17 mouse cellular contexts compared by ENCODE assay signal in genomic region chr14:102906286-102906685, GRCm38 (mm10).
DNase-seq lines count a peak whose midpoint lies in the region; ATAC-seq and TF ChIP-seq lines count a peak whose summit lies in the region.
"Had no signal": no experiment of that assay in that cellular context is flagged by ENCODE, and none has a peak within 500 bp of the region (broad histone marks: within the 10 kb centered on the region; RNA-seq: fewer than 3 reads in every experiment).

No protein-coding gene starts in this region.

- no peak for TF ChIP-seq POLR2A in lung, adult 2 months (IDR thresholded peaks at IDR 0.05; ENCODE audit: borderline replicate concordance, extremely low read depth, low read depth, low read length)

- peak overlapping the region; percentile 13; the same call in 1 of the 2 replicates for H3K27ac ChIP-seq in heart, embryonic 16.5 days (ENCODE audit: low read length)
- H3K27ac ChIP-seq in lung, postnatal 0 days (ENCODE audit: low read length): no peak overlapping the region
- peak overlapping the region; percentile 95 for H3K27ac ChIP-seq in macrophage
- H3K27ac ChIP-seq: embryonic facial prominence, embryonic 13.5 days; forebrain, embryonic 12.5 days had no signal

- intact Hi-C loops in heart, postnatal 36 days (cut with DNase I): no loop called here

- H3K79me2 ChIP-seq in macrophage (ENCODE audit: inconsistent target): no peaks in the 10 kb centered on the region

- TF ChIP-seq CTCF in lung, postnatal 0 days (IDR thresholded peaks at IDR 0.05): no peak
- TF ChIP-seq CTCF in lung, adult 2 months (IDR thresholded peaks at IDR 0.05; ENCODE audit: insufficient read depth, low read length): no peak

- no peak overlapping the region for H3K9ac ChIP-seq in heart, embryonic 16.5 days (ENCODE audit: low read length)
- no peak overlapping the region for H3K9ac ChIP-seq in lung, postnatal 0 days (replicated peaks; ENCODE audit: low read depth)
- H3K9ac ChIP-seq: embryonic facial prominence, embryonic 13.5 days; forebrain, embryonic 12.5 days had no signal

- no peak overlapping the region for H3K4me3 ChIP-seq in heart, embryonic 16.5 days (ENCODE audit: low read length)
- H3K4me3 ChIP-seq in lung, postnatal 0 days (ENCODE audit: low read depth, low read length): no peak overlapping the region
- H3K4me3 ChIP-seq in lung, adult 2 months (replicated peaks; ENCODE audit: extremely low read depth, low read depth, low read length): no peak overlapping the region
- H3K4me3 ChIP-seq in macrophage (ENCODE audit: inconsistent target): no peak overlapping the region
- H3K4me3 ChIP-seq: embryonic facial prominence, embryonic 13.5 days; forebrain, embryonic 12.5 days had no signal

- no peak for ATAC-seq in heart, embryonic 16.5 days (replicated peaks; ENCODE audit: extremely low read depth, insufficient read depth, low FRiP score)
- peak; percentile 47; the same call in 1 of the 2 replicates for ATAC-seq in lung, postnatal 0 days
- ATAC-seq: intestine, embryonic 16.5 days had no signal

- peaks cover 14% of the 10 kb centered on the region for H3K4me1 ChIP-seq in heart, embryonic 16.5 days (ENCODE audit: control insufficient read depth, insufficient read depth, low read length)
- no peaks in the 10 kb centered on the region for H3K4me1 ChIP-seq in lung, postnatal 0 days (ENCODE audit: insufficient read depth, low read depth, low read length)
- no peaks in the 10 kb centered on the region; the same call in 1 of the 2 replicates for H3K4me1 ChIP-seq in lung, adult 2 months (ENCODE audit: control insufficient read depth, insufficient read depth, low read length)
- H3K4me1 ChIP-seq: forebrain, embryonic 12.5 days had no signal

- H3K9me3 ChIP-seq in heart, embryonic 16.5 days (replicated peaks; ENCODE audit: control insufficient read depth, low read length): no peaks in the 10 kb centered on the region
- H3K9me3 ChIP-seq in lung, postnatal 0 days (ENCODE audit: low read length): no peaks in the 10 kb centered on the region
- H3K9me3 ChIP-seq: embryonic facial prominence, embryonic 13.5 days; forebrain, embryonic 12.5 days had no signal

- no peak for DNase-seq in heart, postnatal 36 days
- no peak for DNase-seq in lung, postnatal 0 days (ENCODE audit: low spot score)
- no peak for DNase-seq in lung, adult 2 months
- peak; percentile 56 for DNase-seq in thymus, postnatal 14 days
- no peak for DNase-seq in frontal cortex, postnatal 36 days (ENCODE audit: low spot score in 2 of 2)
- no peak for DNase-seq in right cerebral cortex, postnatal 36 days (ENCODE audit: low spot score in 2 of 2)
- DNase-seq: adrenal gland, postnatal 14 days; cerebellum, adult 2 months; gastrocnemius, postnatal 10 days; heart, postnatal 4 days; lung, postnatal 10 days; right cerebral cortex, postnatal 25 days had no signal

- H3K27me3 ChIP-seq in heart, embryonic 16.5 days (ENCODE audit: control insufficient read depth, insufficient read depth, low read length): no peaks in the 10 kb centered on the region
- H3K27me3 ChIP-seq in lung, postnatal 0 days (replicated peaks; ENCODE audit: insufficient read depth, low read length): no peaks in the 10 kb centered on the region
- H3K27me3 ChIP-seq: embryonic facial prominence, embryonic 13.5 days; forebrain, embryonic 12.5 days had no signal

- WGBS in heart, embryonic 16.5 days: 72% methylated on average over 1 of the region's 1 CpGs
- 73% methylated on average over 1 of the region's 1 CpGs for WGBS in lung, postnatal 0 days
- 76% methylated on average over 1 of the region's 1 CpGs for WGBS in lung, adult 2 months
- 8% methylated on average over 1 of the region's 1 CpGs for WGBS in macrophage (ENCODE audit: missing documents)

- no peak for TF ChIP-seq EP300 in lung, postnatal 0 days (IDR thresholded peaks at IDR 0.05)

- no peak overlapping the region for H3K4me2 ChIP-seq in heart, embryonic 16.5 days (ENCODE audit: low read depth, low read length)
- H3K4me2 ChIP-seq in lung, postnatal 0 days (replicated peaks; ENCODE audit: low read depth, low read length): no peak overlapping the region
- H3K4me2 ChIP-seq: embryonic facial prominence, embryonic 13.5 days; forebrain, embryonic 12.5 days had no signal

- no peaks in the 10 kb centered on the region for H3K36me3 ChIP-seq in heart, embryonic 16.5 days (ENCODE audit: control insufficient read depth, insufficient read depth)
- no peaks in the 10 kb centered on the region for H3K36me3 ChIP-seq in lung, postnatal 0 days (ENCODE audit: insufficient read depth, low read length)
- H3K36me3 ChIP-seq in macrophage (ENCODE audit: inconsistent target): no peaks in the 10 kb centered on the region
- H3K36me3 ChIP-seq: embryonic facial prominence, embryonic 13.5 days; forebrain, embryonic 12.5 days had no signal
